Mouse (Mus musculus) activated CD4-positive, CD25-positive, alpha-beta regulatory T cell, adult 9 weeks (primary cell): ENCODE data around the gene Rraga. TPM values are rescaled to one million over a fixed set of nuclear protein-coding genes. Genes with fewer than 3 reads are reported as not detected.

Experiments
- polyA plus RNA-seq: library from polyadenylated mRNA; unstranded; fragments of 100-300 nt; shearing (Covaris generic); gene quantifications from one replicate; pipeline ENCODE4 v1.2.1, GENCODE M21; 2017

Rraga gene
- polyA plus RNA-seq: 58.7 TPM

DNA sequence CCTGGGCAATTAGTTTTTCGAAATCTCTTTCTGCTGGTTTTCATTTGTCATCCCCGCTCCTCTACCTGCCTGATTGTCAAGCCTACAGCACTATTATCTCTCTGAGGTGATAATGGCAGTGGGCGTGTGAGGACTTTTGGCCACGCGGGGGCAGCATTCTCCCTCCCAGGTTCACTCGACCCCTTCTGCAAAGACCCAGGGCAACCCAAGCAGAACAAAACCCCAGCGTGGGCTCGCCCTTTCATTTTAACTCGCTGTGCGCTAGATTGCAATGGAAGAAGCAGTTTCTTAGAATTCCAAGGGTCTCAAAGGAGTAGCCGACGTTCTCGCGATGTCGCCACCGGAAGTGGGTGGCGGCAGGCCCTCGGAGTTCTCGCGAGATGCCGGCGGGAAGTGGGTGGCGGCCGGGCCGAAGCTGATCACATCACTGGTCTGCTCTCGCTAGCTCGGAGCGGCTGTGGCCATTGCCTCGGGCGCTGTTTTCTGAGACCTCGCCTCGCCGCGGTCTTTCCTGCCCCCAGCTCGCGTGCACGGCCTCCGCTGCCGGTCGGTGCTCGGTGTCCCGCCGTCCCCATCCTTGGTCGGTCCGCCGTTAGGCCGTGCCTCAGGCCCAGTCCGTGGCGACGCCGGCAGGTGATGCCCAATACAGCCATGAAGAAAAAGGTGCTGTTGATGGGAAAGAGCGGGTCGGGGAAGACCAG lies at the start of gene Rraga:
TSS of gene Rraga (plus strand) at position 386 of the 701 bp plus-strand sequence.

DNA sequence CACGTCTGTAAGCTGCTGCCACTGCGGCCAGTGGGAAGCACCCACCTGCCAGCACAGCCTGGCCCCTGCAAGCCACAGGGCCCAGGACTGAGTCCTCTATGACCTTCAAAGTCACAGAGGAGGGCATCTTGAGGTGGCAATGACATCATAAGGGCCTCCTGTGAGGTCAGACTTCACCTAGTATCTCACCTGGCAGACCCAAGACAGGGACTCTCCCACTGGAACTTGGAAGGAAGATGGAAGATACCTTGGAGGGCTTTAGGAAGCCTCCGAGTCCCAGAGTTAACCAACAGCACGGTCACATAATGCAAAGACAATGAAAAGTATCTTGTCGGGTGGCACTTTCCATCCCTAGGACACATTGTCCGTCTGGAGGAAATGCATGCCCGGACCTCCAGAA lies 17.2 kb upstream of the Rraga start, which contains the start of gene Saxo1:
TSS of gene Saxo1 (minus strand) at position 101 of the 400 bp plus-strand sequence.

DNA sequence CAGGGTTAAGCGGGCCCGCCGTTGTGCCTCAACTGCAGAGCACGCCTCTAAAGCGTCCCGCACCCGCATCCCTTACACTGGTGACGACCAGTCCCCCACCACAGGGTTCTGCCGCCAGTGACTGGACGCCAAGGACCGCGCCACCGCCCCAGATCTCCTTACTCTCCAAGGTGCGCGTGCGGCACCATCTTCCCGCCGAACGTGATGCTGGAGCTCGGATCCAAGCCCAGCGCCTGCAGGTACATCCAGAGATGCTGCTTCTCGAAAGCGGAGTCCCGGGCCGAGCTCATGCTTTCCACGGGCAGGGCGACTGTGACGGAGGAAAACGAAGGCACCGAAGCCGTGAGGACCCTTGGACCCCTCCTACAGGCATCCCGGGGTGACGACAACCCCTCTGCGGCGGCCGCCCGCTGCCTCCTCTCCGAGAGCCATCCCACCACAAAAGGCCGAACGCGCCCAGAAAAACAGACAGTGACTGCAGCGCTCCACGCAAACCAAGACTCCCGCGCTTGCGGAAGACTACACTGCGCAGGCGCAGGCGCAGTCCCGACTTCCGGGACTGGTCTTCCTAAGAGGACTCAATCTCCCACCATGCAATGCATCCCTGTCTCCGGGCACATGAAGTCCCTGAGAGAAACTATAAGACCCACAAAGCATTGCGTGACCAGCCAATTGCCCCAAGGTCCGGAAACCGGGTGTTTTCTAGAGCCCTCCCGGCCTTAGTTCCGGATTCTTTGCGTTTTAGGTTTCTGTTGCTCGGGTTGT lies 36.2 kb downstream of the Rraga start, which contains the start of gene Haus6:
TSS of gene Haus6 (minus strand) at position 532 of the 765 bp plus-strand sequence.

Other genes with a start within 250 kb of the Rraga start
- gene Saxo1, start 17.3 kb upstream of the Rraga start, polyA plus RNA-seq: not detected
- 24.2 TPM for gene Haus6, start 36.4 kb downstream of the Rraga start, polyA plus RNA-seq
- 35.4 TPM for gene Plin2, start 94.4 kb downstream of the Rraga start, polyA plus RNA-seq
- gene Dennd4c, start 172.9 kb downstream of the Rraga start, polyA plus RNA-seq: 7.5 TPM